Mouse (Mus musculus): ENCODE results near the gene Mast3. TPM values are rescaled to one million over a fixed set of nuclear protein-coding genes. Genes with fewer than 3 reads are reported as not detected.

Gene Mast3
- polyA plus RNA-seq, 1 experiment from 2014 or later = 8.5 TPM

- Histone ChIP-seq H3K4me1 (ENCODE audit: control insufficient read depth, insufficient read depth, low read length) (peaks cover 22% of the 10 kb centered on the region), H3K9ac (ENCODE audit: low read depth, low read length) (no peak overlapping the region), H3K9me3 (replicated peaks; ENCODE audit: control insufficient read depth, low read length) (no peaks in the 10 kb centered on the region), H3K4me3 (ENCODE audit: low read depth, low read length) (no peak overlapping the region), H3K27ac (ENCODE audit: low read depth, low read length) (no peak overlapping the region), H3K27me3 (ENCODE audit: control insufficient read depth, insufficient read depth, low read length) (peaks cover 2% of the 10 kb centered on the region; the same call in 1 of the 2 replicates), H3K36me3 (ENCODE audit: control insufficient read depth, insufficient read depth, low read length) (peaks cover 17% of the 10 kb centered on the region), H3K4me2 (no peak overlapping the region)
- no peak for ATAC-seq (replicated peaks; ENCODE audit: insufficient number of reproducible peaks, low FRiP score, low TSS enrichment)
- WGBS (ENCODE audit: insufficient replicate concordance) = 92% methylated on average over 31 of the region's 32 CpGs
Observed at GRCm38 (mm10) chr8:70768231-70768776, 36.5 kb downstream of the Mast3 start.

DNA sequence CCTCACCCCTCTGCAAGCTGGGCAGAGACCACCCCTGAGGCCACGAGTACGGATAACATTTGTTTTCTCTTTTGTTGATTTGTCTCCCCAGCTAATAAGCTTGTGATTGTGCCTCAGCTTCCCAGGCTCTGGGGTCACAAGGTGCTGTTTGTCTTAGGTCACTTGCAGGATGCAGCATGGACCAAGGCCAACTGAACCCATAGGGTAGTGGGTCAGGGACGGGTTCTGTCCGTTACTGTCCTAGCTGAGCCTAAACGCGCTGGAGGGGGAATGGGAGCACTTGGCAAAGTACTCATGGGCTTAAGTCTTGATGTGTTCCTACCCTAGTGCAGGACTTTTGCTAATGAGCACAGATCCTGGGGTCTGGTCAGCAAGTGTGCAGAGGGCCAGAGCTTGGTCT lies 37.4 kb downstream of the Mast3 start:
- peaks cover 2% of the 10 kb centered on the region; the same call in 1 of the 2 replicates for H3K27me3 ChIP-seq (ENCODE audit: control insufficient read depth, insufficient read depth, low read length)
- ATAC-seq (replicated peaks; ENCODE audit: insufficient number of reproducible peaks, low FRiP score, low TSS enrichment) = no peak
- no peaks in the 10 kb centered on the region for H3K9me3 ChIP-seq (replicated peaks; ENCODE audit: control insufficient read depth, low read length)
- no peak overlapping the region for H3K4me2 ChIP-seq
- H3K4me1 ChIP-seq (ENCODE audit: control insufficient read depth, insufficient read depth, low read length) = peaks cover 22% of the 10 kb centered on the region
- no peak overlapping the region for H3K4me3 ChIP-seq (ENCODE audit: low read depth, low read length)
- H3K27ac ChIP-seq (ENCODE audit: low read depth, low read length) = no peak overlapping the region
- H3K36me3 ChIP-seq (ENCODE audit: control insufficient read depth, insufficient read depth, low read length) = peaks cover 15% of the 10 kb centered on the region
- 80% methylated on average over 6 of the region's 6 CpGs for WGBS (ENCODE audit: insufficient replicate concordance)
- no peak overlapping the region for H3K9ac ChIP-seq (ENCODE audit: low read depth, low read length)

- Histone ChIP-seq H3K27ac (ENCODE audit: low read depth, low read length) (no peak overlapping the region), H3K4me2 (peak overlapping the region; percentile 97), H3K9me3 (replicated peaks; ENCODE audit: control insufficient read depth, low read length) (no peaks in the 10 kb centered on the region), H3K27me3 (ENCODE audit: control insufficient read depth, insufficient read depth, low read length) (peaks cover 2% of the 10 kb centered on the region; the same call in 1 of the 2 replicates), H3K36me3 (ENCODE audit: control insufficient read depth, insufficient read depth, low read length) (peaks cover 14% of the 10 kb centered on the region), H3K4me1 (ENCODE audit: control insufficient read depth, insufficient read depth, low read length) (peaks cover 22% of the 10 kb centered on the region), H3K9ac (ENCODE audit: low read depth, low read length) (peak overlapping the region; percentile 73), H3K4me3 (ENCODE audit: low read depth, low read length) (peak overlapping the region; percentile 47)
- ATAC-seq (replicated peaks; ENCODE audit: insufficient number of reproducible peaks, low FRiP score, low TSS enrichment) = peak; percentile 38; the same call in 1 of the 2 replicates
- 9% methylated on average over 21 of the region's 21 CpGs for WGBS (ENCODE audit: insufficient replicate concordance)
Observed at GRCm38 (mm10) chr8:70766571-70767440, 38.0 kb downstream of the Mast3 start.

DNA sequence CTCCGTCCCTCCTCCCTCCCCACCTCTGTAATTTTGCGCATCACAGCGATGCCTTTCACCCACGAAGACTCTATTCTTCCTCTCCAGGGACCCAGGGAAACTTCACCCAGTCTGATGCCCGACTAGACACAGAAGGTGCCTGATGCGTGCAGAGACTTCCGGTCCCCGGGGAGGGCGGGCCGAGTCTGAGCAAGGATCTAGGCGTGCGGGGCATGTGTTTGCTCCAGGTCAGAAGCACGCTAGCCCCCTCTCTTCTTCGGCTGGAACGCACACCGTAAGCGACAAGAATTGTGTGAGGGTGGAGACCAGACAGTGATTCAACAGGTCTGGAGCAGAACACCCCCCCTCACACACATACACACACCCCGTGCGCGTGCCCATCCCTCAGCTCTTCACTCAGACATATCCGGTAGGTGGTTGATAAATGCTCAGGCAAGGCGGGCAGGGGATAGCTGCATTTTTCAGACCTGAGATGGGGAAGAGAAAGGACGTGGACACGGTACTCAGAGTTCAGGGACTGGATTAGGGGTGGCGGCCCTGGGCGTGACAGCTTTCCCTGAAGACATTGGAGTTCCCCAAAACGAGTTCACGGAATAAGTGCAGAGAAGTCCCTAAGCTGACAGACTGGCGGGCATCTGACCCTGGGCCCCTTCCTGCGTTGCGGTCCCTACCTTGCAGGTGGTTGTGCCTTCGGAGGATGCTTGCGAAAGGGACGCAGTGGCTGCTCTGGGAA lies 38.9 kb downstream of the Mast3 start:
- Histone ChIP-seq H3K9me3 (replicated peaks; ENCODE audit: control insufficient read depth, low read length) (no peaks in the 10 kb centered on the region), H3K4me2 (peak overlapping the region; percentile 97), H3K36me3 (ENCODE audit: control insufficient read depth, insufficient read depth, low read length) (peaks cover 14% of the 10 kb centered on the region), H3K4me3 (ENCODE audit: low read depth, low read length) (peak overlapping the region; percentile 47), H3K27me3 (ENCODE audit: control insufficient read depth, insufficient read depth, low read length) (peaks cover 2% of the 10 kb centered on the region; the same call in 1 of the 2 replicates), H3K4me1 (ENCODE audit: control insufficient read depth, insufficient read depth, low read length) (peaks cover 29% of the 10 kb centered on the region), H3K9ac (ENCODE audit: low read depth, low read length) (peak overlapping the region; percentile 73), H3K27ac (ENCODE audit: low read depth, low read length) (no peak overlapping the region)
- WGBS (ENCODE audit: insufficient replicate concordance) = 2% methylated on average over 34 of the region's 34 CpGs
- ATAC-seq (replicated peaks; ENCODE audit: insufficient number of reproducible peaks, low FRiP score, low TSS enrichment) = no peak

GRCm38 (mm10) chr8:70765329-70765728 lies 39.5 kb downstream of the Mast3 start:
- 66% methylated on average over 9 of the region's 9 CpGs for WGBS (ENCODE audit: insufficient replicate concordance)
- Histone ChIP-seq H3K9me3 (replicated peaks; ENCODE audit: control insufficient read depth, low read length) (no peaks in the 10 kb centered on the region), H3K27me3 (ENCODE audit: control insufficient read depth, insufficient read depth, low read length) (peaks cover 2% of the 10 kb centered on the region; the same call in 1 of the 2 replicates), H3K4me1 (ENCODE audit: control insufficient read depth, insufficient read depth, low read length) (peaks cover 29% of the 10 kb centered on the region), H3K4me3 (ENCODE audit: low read depth, low read length) (peak overlapping the region; percentile 47), H3K36me3 (ENCODE audit: control insufficient read depth, insufficient read depth, low read length) (peaks cover 8% of the 10 kb centered on the region; the same call in 1 of the 2 replicates), H3K27ac (ENCODE audit: low read depth, low read length) (no peak overlapping the region), H3K4me2 (peak overlapping the region; percentile 97), H3K9ac (ENCODE audit: low read depth, low read length) (peak overlapping the region; percentile 73; the same call in 1 of the 2 replicates)
- ATAC-seq (replicated peaks; ENCODE audit: insufficient number of reproducible peaks, low FRiP score, low TSS enrichment) = no peak

DNA sequence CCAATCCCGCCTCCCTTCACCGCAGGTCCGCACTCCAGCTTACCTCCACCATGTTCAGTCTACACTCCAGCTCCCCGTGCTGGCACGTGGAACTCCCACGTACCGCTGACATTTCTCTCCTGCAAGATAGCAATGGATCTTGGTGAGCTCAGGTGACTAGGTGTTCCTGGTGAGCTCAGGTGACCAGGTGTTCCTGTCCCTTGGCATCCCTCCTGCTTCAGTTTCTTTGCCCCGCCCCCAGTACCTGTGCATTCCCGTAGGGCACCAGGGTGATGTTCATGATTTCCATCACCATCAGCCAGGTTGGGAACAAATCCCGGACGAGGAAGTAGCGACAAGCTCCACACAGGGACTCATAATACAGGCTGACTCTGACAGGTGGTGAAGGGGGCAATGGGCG lies 40.2 kb downstream of the Mast3 start:
- no peak overlapping the region for H3K4me3 ChIP-seq (ENCODE audit: low read depth, low read length)
- no peak overlapping the region for H3K9ac ChIP-seq (ENCODE audit: low read depth, low read length)
- 0 out of 2 replicates have a peak overlapping the region, but pooled peaks have one; percentile 22 for H3K27ac ChIP-seq (ENCODE audit: low read depth, low read length)
- no peaks in the 10 kb centered on the region for H3K9me3 ChIP-seq (replicated peaks; ENCODE audit: control insufficient read depth, low read length)
- H3K4me2 ChIP-seq = peak overlapping the region; percentile 14; the same call in 1 of the 2 replicates
- peaks cover 8% of the 10 kb centered on the region; the same call in 1 of the 2 replicates for H3K36me3 ChIP-seq (ENCODE audit: control insufficient read depth, insufficient read depth, low read length)
- ATAC-seq (replicated peaks; ENCODE audit: insufficient number of reproducible peaks, low FRiP score, low TSS enrichment) = no peak
- H3K4me1 ChIP-seq (ENCODE audit: control insufficient read depth, insufficient read depth, low read length) = peaks cover 29% of the 10 kb centered on the region
- peaks cover 2% of the 10 kb centered on the region; the same call in 1 of the 2 replicates for H3K27me3 ChIP-seq (ENCODE audit: control insufficient read depth, insufficient read depth, low read length)
- WGBS (ENCODE audit: insufficient replicate concordance) = 90% methylated on average over 13 of the region's 13 CpGs

- 57% methylated on average over 8 of the region's 8 CpGs for WGBS (ENCODE audit: insufficient replicate concordance)
- H3K4me3 ChIP-seq (ENCODE audit: low read depth, low read length) = no peak overlapping the region
- peak overlapping the region; percentile 14 for H3K4me2 ChIP-seq
- no peak for ATAC-seq (replicated peaks; ENCODE audit: insufficient number of reproducible peaks, low FRiP score, low TSS enrichment)
- H3K4me1 ChIP-seq (ENCODE audit: control insufficient read depth, insufficient read depth, low read length) = peaks cover 29% of the 10 kb centered on the region
- peaks cover 8% of the 10 kb centered on the region; the same call in 1 of the 2 replicates for H3K36me3 ChIP-seq (ENCODE audit: control insufficient read depth, insufficient read depth, low read length)
- H3K9ac ChIP-seq (ENCODE audit: low read depth, low read length) = no peak overlapping the region
- H3K27me3 ChIP-seq (ENCODE audit: control insufficient read depth, insufficient read depth, low read length) = peaks cover 2% of the 10 kb centered on the region; the same call in 1 of the 2 replicates
- H3K27ac ChIP-seq (ENCODE audit: low read depth, low read length) = 0 out of 2 replicates have a peak overlapping the region, but pooled peaks have one; percentile 25
- no peaks in the 10 kb centered on the region for H3K9me3 ChIP-seq (replicated peaks; ENCODE audit: control insufficient read depth, low read length)
Observed at GRCm38 (mm10) chr8:70764026-70764425, 40.8 kb downstream of the Mast3 start.

GRCm38 (mm10) chr8:70763354-70763753 lies 41.5 kb downstream of the Mast3 start:
- 7% methylated on average over 3 of the region's 3 CpGs for WGBS (ENCODE audit: insufficient replicate concordance)
- 0 out of 2 replicates have a peak overlapping the region, but pooled peaks have one; percentile 25 for H3K27ac ChIP-seq (ENCODE audit: low read depth, low read length)
- H3K27me3 ChIP-seq (ENCODE audit: control insufficient read depth, insufficient read depth, low read length) = peaks cover 2% of the 10 kb centered on the region; the same call in 1 of the 2 replicates
- peaks cover 5% of the 10 kb centered on the region; the same call in 1 of the 2 replicates for H3K36me3 ChIP-seq (ENCODE audit: control insufficient read depth, insufficient read depth, low read length)
- H3K9ac ChIP-seq (ENCODE audit: low read depth, low read length) = no peak overlapping the region
- ATAC-seq (replicated peaks; ENCODE audit: insufficient number of reproducible peaks, low FRiP score, low TSS enrichment) = no peak
- H3K4me3 ChIP-seq (ENCODE audit: low read depth, low read length) = no peak overlapping the region
- no peak overlapping the region; the same call in 1 of the 2 replicates for H3K4me2 ChIP-seq
- H3K9me3 ChIP-seq (replicated peaks; ENCODE audit: control insufficient read depth, low read length) = no peaks in the 10 kb centered on the region
- peaks cover 31% of the 10 kb centered on the region for H3K4me1 ChIP-seq (ENCODE audit: control insufficient read depth, insufficient read depth, low read length)
